11 mouse cellular contexts compared by ENCODE assay signal in the genomic region with DNA sequence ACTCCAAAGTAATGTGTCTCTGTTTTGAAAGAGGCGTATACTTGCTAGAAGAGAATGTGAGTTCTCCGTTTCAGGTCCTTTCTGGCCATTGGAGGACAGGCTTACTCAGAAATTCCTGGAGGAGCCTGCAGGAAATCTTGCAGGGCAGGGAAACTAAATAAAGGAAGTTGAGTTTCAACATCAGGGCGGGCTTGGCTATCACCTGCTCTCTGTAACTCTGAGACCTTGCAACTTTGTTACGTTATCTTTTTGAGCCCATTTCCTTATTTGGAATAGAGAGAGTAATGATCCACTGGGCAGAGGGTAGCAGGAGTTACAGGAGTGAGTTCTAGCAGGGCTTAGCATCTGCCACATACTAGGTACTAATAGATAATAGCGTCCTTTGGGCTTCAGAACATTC. TPM values are rescaled to one million over a fixed set of nuclear protein-coding genes. Genes with fewer than 3 reads are reported as not detected.
DNase-seq lines count a peak whose midpoint lies in the region; ATAC-seq and TF ChIP-seq lines count a peak whose summit lies in the region.
"Had no signal": no experiment of that assay in that cellular context is flagged by ENCODE, and none has a peak within 500 bp of the region (broad histone marks: within the 10 kb centered on the region; RNA-seq: fewer than 3 reads in every experiment).

No protein-coding gene starts in this region.

- 39% methylated on average over 5 of the region's 5 CpGs for WGBS in kidney, embryonic 14.5 days
- 27% methylated on average over 5 of the region's 5 CpGs for WGBS in lung, embryonic 15.5 days
- 11% methylated on average over 5 of the region's 5 CpGs for WGBS in small intestine, adult 2 months
- 80% methylated on average over 5 of the region's 5 CpGs for WGBS in forebrain, postnatal 0 days
- 80% methylated on average over 5 of the region's 5 CpGs for WGBS in midbrain, embryonic 11.5 days

- TF ChIP-seq POLR2A in small intestine, adult 2 months (IDR thresholded peaks at IDR 0.05; ENCODE audit: low read depth, low read length): no peak

- H3K4me1 ChIP-seq in kidney, embryonic 14.5 days (ENCODE audit: control insufficient read depth, insufficient read depth, low read length): peaks cover 16% of the 10 kb centered on the region; the same call in 1 of the 2 replicates
- H3K4me1 ChIP-seq in lung, embryonic 15.5 days: peaks cover 29% of the 10 kb centered on the region
- H3K4me1 ChIP-seq in small intestine, adult 2 months (ENCODE audit: control insufficient read depth, insufficient read depth, insufficient read length, low read length): peaks cover 27% of the 10 kb centered on the region
- H3K4me1 ChIP-seq in forebrain, postnatal 0 days (ENCODE audit: insufficient read depth): peaks cover under 1% of the 10 kb centered on the region; the same call in 1 of the 2 replicates
- no peaks in the 10 kb centered on the region for H3K4me1 ChIP-seq in midbrain, embryonic 11.5 days (ENCODE audit: control insufficient read depth, insufficient read depth, low read length)

- no peak overlapping the region for H3K4me2 ChIP-seq in kidney, embryonic 14.5 days (replicated peaks; ENCODE audit: low read depth, low read length)
- H3K4me2 ChIP-seq in lung, embryonic 15.5 days: peak overlapping the region; percentile 6
- no peak overlapping the region for H3K4me2 ChIP-seq in forebrain, postnatal 0 days (ENCODE audit: low read depth)
- H3K4me2 ChIP-seq in midbrain, embryonic 11.5 days: no peak overlapping the region

- H3K9ac ChIP-seq in kidney, embryonic 14.5 days (ENCODE audit: low read depth, low read length): no peak overlapping the region
- H3K9ac ChIP-seq in lung, embryonic 15.5 days: no peak overlapping the region; the same call in 1 of the 2 replicates
- no peak overlapping the region for H3K9ac ChIP-seq in forebrain, postnatal 0 days
- no peak overlapping the region for H3K9ac ChIP-seq in midbrain, embryonic 11.5 days (ENCODE audit: low read length)

- H3K27ac ChIP-seq in kidney, embryonic 14.5 days (ENCODE audit: low read depth, low read length): peak overlapping the region; percentile 18; the same call in 1 of the 2 replicates
- H3K27ac ChIP-seq in lung, embryonic 15.5 days: peak overlapping the region; percentile 74
- H3K27ac ChIP-seq in small intestine, adult 2 months (ENCODE audit: insufficient read depth, low read depth, low read length): peak overlapping the region; percentile 70
- no peak overlapping the region for H3K27ac ChIP-seq in forebrain, postnatal 0 days (ENCODE audit: low read depth, low read length)
- H3K27ac ChIP-seq in midbrain, embryonic 11.5 days (ENCODE audit: low read depth, low read length): no peak overlapping the region
- H3K27ac ChIP-seq: hindbrain, postnatal 0 days had no signal

- H3K27me3 ChIP-seq in kidney, embryonic 14.5 days (ENCODE audit: control insufficient read depth, insufficient read depth, low read length): no peaks in the 10 kb centered on the region
- H3K27me3 ChIP-seq in lung, embryonic 15.5 days: no peaks in the 10 kb centered on the region
- no peaks in the 10 kb centered on the region for H3K27me3 ChIP-seq in small intestine, adult 2 months (ENCODE audit: control insufficient read depth, insufficient read depth, low read length)
- no peaks in the 10 kb centered on the region for H3K27me3 ChIP-seq in forebrain, postnatal 0 days (ENCODE audit: insufficient read depth, low read length)
- H3K27me3 ChIP-seq in midbrain, embryonic 11.5 days (ENCODE audit: control insufficient read depth, insufficient read depth, low read length): no peaks in the 10 kb centered on the region

- H3K4me3 ChIP-seq in kidney, embryonic 14.5 days (ENCODE audit: low read length): no peak overlapping the region
- H3K4me3 ChIP-seq in lung, embryonic 15.5 days: no peak overlapping the region
- no peak overlapping the region for H3K4me3 ChIP-seq in small intestine, adult 2 months (ENCODE audit: low read depth, low read length)
- no peak overlapping the region for H3K4me3 ChIP-seq in forebrain, postnatal 0 days (ENCODE audit: low read depth, low read length)
- no peak overlapping the region for H3K4me3 ChIP-seq in midbrain, embryonic 11.5 days (ENCODE audit: low read depth, low read length)

- no peak for TF ChIP-seq CTCF in small intestine, adult 2 months (IDR thresholded peaks at IDR 0.05; ENCODE audit: extremely low read depth, insufficient read length, insufficient replicate concordance, low read depth, low read length)
- no peak for TF ChIP-seq CTCF in forebrain, postnatal 0 days (IDR thresholded peaks at IDR 0.05; ENCODE audit: low read depth)

- peak; percentile 39; the same call in 1 of the 2 replicates for ATAC-seq in kidney, embryonic 14.5 days (ENCODE audit: low FRiP score, low TSS enrichment)
- peak; percentile 32 to 57; a peak in 1 of 4 replicates for ATAC-seq in hematopoietic stem cell, adult 5-6 weeks (replicated peaks in 1 of 2; ENCODE audit: insufficient read depth in 1 of 2, low FRiP score in 2 of 2, low TSS enrichment in 1 of 2, low read depth in 1 of 2, poor library complexity in 2 of 2, severe bottlenecking in 2 of 2)
- peak; percentile 49; the same call in 1 of the 2 replicates for ATAC-seq in lung, embryonic 15.5 days (ENCODE audit: borderline replicate concordance, extremely low read depth, low FRiP score, low TSS enrichment)
- no peak for ATAC-seq in forebrain, postnatal 0 days
- no peak for ATAC-seq in midbrain, embryonic 11.5 days (ENCODE audit: low FRiP score)
- ATAC-seq: hindbrain, postnatal 0 days had no signal

- no peaks in the 10 kb centered on the region for H3K9me3 ChIP-seq in kidney, embryonic 14.5 days (ENCODE audit: control insufficient read depth, low read length)
- no peaks in the 10 kb centered on the region for H3K9me3 ChIP-seq in lung, embryonic 15.5 days
- no peaks in the 10 kb centered on the region for H3K9me3 ChIP-seq in forebrain, postnatal 0 days (ENCODE audit: low read length)
- no peaks in the 10 kb centered on the region for H3K9me3 ChIP-seq in midbrain, embryonic 11.5 days (ENCODE audit: control insufficient read depth, low read length)

- no peaks in the 10 kb centered on the region for H3K36me3 ChIP-seq in kidney, embryonic 14.5 days (ENCODE audit: control insufficient read depth, insufficient read depth, low read length)
- no peaks in the 10 kb centered on the region for H3K36me3 ChIP-seq in lung, embryonic 15.5 days
- no peaks in the 10 kb centered on the region for H3K36me3 ChIP-seq in small intestine, adult 2 months (ENCODE audit: control insufficient read depth, insufficient read depth, low read length)
- H3K36me3 ChIP-seq in forebrain, postnatal 0 days (ENCODE audit: insufficient read depth): no peaks in the 10 kb centered on the region
- H3K36me3 ChIP-seq in midbrain, embryonic 11.5 days (ENCODE audit: control insufficient read depth, insufficient read depth, low read length): no peaks in the 10 kb centered on the region

- DNase-seq in kidney, postnatal 14 days: no peak
- DNase-seq in forebrain, postnatal 0 days: no peak
- DNase-seq in midbrain, embryonic 11.5 days (ENCODE audit: low spot score, missing footprints): no peak
- DNase-seq in left cerebral cortex, adult 18-20 months (ENCODE audit: low spot score in 2 of 2): no peak
- DNase-seq: adrenal gland, postnatal 10 days; retina, postnatal 1 day had no signal

RNA-seq across cellular contexts. Expression of a gene that starts 2.9 kb away (rescaled TPM):
- polyA plus RNA-seq in kidney, embryonic 14.5 days (2014; fragmentation: Nextera tagmentation; extraction: Ambion mirVana): 3.0 and 3.5 TPM in 2 replicates
- 0.31 TPM in 1 of 2 replicates, not detected in the other for total RNA-seq in hematopoietic stem cell, adult 5-6 weeks (2017)
- 48.2 and 55.6 TPM in 2 replicates for polyA plus RNA-seq in lung, embryonic 15.5 days (2015; fragmentation: Nextera tagmentation; extraction: Ambion mirVana)
- polyA plus RNA-seq in small intestine, adult 2 months (2012; rRNA removed): 3.4 and 8.9 TPM in 2 replicates
- total RNA-seq in forebrain, postnatal 0 days (2014; rRNA removed): 8.4 and 12.3 TPM in 2 replicates
- polyA plus RNA-seq in forebrain, postnatal 0 days (2015; fragmentation: Nextera tagmentation; extraction: Ambion mirVana): 5.8 and 6.6 TPM in 2 replicates
- 3.6 and 4.5 TPM in 2 replicates for polyA plus RNA-seq in midbrain, embryonic 11.5 days (2014; fragmentation: Nextera tagmentation; extraction: Ambion mirVana)
- total RNA-seq in left cerebral cortex, adult 18-20 months (2021): 1 to 10 TPM; 1.5 to 1.6 TPM

RNA-seq across cellular contexts. Expression of a gene that starts 15.9 kb away (rescaled TPM):
- polyA plus RNA-seq in kidney, embryonic 14.5 days (2014; fragmentation: Nextera tagmentation; extraction: Ambion mirVana): 21.3 and 27.1 TPM in 2 replicates
- 66.5 and 76.7 TPM in 2 replicates for total RNA-seq in hematopoietic stem cell, adult 5-6 weeks (2017)
- 34.1 and 38.8 TPM in 2 replicates for polyA plus RNA-seq in lung, embryonic 15.5 days (2015; fragmentation: Nextera tagmentation; extraction: Ambion mirVana)
- polyA plus RNA-seq in small intestine, adult 2 months (2012; rRNA removed): 7.6 and 21.2 TPM in 2 replicates
- total RNA-seq in forebrain, postnatal 0 days (2014; rRNA removed): 81.8 and 98.9 TPM in 2 replicates
- polyA plus RNA-seq in forebrain, postnatal 0 days (2015; fragmentation: Nextera tagmentation; extraction: Ambion mirVana): 38.6 and 44.9 TPM in 2 replicates
- 27.7 and 28.0 TPM in 2 replicates for polyA plus RNA-seq in midbrain, embryonic 11.5 days (2014; fragmentation: Nextera tagmentation; extraction: Ambion mirVana)
- 10 to 100 TPM; 76.2 to 85.0 TPM for total RNA-seq in left cerebral cortex, adult 18-20 months (2021)

Comparison
In these comparisons a context has a peak if more than half of its experiments do, and no peak if none do; other contexts are left out.
1. ATAC-seq: peak in kidney, embryonic 14.5 days (single experiment), hematopoietic stem cell, adult 5-6 weeks (2 of 2) and lung, embryonic 15.5 days (single experiment); none in forebrain, postnatal 0 days (single experiment) and midbrain, embryonic 11.5 days (single experiment).
2. H3K27ac ChIP-seq: peak in kidney, embryonic 14.5 days (single experiment), lung, embryonic 15.5 days (single experiment) and small intestine, adult 2 months (single experiment); none in forebrain, postnatal 0 days (single experiment) and midbrain, embryonic 11.5 days (single experiment).